Mouse (Mus musculus): Measurements from ENCODE around the gene Copz2.
"Not testable (repeated sequence)": the region's sequence is repeated elsewhere in the genome, so short reads cannot be mapped to it uniquely, and the experiment has no call there.

The Copz2 gene

DNA sequence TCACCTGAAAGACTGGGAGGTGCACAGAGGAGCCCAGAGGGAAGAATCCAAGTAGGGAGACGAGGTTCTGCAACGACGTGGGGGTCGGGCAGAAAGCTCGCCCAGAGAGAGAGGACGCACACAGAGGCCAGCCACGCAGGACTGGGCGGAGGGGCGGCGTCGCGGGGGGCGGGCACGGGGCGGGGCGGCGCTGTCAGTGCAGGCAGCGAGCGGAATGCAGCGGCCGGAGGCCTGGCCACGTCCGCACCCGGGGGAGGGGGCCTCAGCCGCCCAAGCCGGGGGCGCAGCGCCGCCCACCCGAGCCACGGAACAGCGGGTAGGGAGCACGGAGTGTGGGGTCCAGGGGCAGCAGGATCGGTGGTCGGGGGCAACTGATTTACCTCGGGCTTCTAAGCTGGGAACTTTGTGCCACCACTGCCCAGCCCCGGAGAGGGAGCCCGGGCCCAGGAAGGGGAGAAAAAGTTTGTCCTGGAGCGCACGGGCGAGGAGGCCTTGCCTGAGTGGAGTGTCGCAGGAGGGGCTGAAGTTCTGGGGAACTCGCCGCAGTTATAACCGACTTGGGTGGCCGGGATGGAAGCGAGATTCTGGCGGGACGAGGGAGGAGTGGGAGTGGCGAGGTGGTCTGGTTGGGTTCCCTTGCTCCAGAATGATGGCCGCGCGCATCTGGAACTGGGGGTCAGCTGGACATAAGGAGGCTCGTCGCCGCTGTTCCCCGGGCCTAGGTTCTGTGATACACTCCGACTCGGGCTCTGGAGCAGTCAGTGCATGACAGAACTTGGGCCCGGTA, at the start of gene Copz2:
TSS of gene Copz2 (plus strand) at position 190 of the 787 bp plus-strand sequence.
- peak; percentile 34 for DNase-seq

DNA sequence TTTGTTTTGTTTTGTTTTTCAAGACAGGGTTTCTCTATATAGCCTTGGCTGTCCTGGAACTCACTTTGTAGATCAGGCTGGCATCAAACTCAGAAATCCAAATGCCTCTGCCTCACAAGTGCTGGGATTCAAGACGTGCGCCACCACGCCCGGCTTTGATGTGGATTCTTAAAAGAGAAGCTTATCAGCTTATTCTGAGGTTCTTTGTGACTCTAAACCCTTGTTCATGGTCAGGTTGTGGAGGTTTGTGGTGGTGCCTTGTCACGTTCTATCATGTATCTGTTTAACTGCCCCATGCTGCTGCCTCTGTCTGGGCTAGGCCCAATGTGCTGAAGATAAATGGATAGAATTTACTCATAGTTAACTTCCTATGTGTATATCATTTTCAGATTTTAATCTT, 44.1 kb upstream of the Copz2 start:
- no peak for DNase-seq

DNA sequence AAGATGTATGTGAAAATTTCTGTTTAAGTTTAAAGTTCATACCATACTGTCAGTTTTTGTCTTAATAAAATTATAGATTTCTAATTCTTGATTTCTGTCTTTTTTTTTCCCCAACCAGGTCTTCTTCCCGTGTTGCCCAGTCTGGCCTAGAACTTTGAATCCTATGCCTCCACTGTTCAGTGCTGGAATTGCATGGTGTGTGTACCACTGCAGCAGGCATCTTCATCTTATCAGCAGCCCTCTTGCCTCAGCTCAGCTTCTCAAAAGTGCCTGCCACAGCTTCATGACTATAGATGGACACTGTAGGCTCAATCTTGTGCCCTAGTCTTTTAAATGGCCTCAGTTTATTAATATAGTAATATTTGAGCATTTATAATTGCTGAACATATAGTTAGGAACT, 41.6 kb upstream of the Copz2 start:
- no peak for DNase-seq

DNA sequence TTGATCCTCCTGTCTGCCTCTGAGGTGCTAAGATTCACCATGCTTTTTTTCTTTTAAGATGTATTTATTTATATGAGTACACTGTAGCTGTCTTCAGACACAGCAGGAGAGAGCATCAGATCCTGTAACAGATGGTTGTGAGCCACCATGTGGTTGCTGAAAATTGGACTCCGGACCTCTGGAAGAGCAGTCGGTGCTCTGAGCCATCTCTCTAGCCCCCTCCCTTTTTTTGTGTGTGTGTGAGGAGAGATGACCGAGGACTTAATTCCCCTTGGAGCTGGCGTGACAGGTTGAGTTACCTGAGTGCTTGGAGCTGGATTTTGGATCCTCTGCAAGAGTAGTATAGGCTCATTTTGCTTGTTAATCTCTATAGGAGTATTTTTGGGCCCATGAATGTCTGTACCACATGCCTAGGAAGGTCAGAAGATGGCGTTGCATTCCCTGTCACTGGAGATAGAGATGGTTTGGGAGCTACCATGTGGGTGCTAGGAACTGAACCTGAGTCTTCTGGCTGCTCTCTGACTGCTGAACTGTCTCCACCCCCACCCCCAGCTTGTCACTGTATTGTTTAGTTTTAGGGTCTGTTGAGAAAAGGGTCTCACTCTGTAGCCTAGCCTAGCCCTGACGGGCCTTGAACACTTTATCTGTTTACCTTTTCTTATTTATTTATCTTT, 40.0 kb upstream of the Copz2 start:
- DNase-seq: no peak

DNA sequence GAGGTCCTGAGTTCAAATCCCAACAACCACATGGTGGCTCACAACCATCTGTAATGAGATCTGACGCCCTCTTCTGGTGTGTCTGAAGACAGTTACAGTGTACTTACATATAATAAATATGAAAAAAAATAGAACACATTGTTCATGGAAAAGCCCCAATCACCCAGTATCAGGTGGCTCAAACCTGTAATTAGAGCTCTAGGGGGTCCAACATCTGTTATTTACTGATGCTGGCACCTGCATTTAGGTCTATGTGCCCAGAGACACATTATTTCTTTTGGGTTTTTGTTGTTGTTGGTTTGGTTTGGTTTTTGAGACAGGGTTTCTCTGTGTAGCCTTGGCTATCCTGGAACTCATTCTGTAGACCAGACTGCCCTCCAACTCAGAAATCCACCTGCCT, 38.5 kb upstream of the Copz2 start:
- not testable (repeated sequence) for DNase-seq

DNA sequence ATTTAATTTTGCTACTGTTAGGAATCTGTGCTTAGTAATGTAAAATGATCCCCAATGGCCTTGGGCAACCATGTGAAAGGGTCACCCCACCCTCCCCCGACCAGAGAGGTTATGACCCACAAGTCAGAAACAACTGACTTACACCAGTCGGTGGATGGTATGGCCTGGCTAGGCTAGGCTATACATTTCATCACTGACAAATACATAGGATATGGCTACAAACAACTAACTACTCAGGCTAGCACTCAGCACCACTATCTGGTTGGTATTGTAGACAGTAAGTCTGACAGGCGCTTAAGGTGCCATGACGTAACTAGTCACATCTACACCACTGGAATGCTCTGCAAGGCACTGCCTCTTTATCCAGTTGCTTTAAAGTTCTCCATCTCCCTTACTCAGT, 36.2 kb upstream of the Copz2 start:
- no peak for DNase-seq

DNA sequence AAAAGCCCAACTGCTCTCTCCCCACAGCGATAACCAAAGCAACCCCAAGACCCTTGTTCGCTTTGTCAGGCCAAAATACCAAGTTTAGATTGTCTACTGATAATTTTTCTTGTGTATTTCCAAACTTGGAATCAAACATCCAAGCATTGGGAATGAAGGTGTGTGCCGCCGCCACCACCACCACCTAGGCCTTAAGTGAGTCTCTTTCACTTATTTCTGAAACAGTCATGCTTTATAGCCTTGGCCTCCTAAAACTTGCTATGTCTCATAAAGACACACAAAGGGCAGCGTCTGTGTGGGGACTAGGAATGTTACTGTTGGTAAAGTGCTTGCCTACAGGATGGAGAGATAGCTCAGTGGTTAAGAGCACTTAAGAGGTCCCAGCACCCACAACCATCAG, 35.8 kb upstream of the Copz2 start:
- DNase-seq: no peak

DNA sequence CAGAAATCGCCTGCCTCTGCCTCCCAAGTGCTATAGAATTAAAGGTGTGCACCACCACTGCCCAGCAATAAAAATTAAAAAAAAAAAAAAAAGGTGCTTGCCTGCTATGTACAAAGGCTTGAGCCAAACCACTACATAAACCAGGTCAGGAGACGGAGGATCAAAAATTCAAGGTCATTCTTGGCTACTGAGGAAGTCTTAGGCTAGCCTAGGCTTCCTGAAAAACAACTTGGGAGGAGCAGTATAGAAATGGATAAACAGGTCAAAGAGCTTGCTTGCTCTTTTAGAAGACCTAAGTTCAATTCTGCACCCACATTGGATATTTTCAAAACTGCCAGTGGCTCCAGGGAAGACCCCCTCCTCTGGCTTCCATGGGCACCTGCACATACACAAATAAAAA, 35.2 kb upstream of the Copz2 start:
- DNase-seq: no peak

DNA sequence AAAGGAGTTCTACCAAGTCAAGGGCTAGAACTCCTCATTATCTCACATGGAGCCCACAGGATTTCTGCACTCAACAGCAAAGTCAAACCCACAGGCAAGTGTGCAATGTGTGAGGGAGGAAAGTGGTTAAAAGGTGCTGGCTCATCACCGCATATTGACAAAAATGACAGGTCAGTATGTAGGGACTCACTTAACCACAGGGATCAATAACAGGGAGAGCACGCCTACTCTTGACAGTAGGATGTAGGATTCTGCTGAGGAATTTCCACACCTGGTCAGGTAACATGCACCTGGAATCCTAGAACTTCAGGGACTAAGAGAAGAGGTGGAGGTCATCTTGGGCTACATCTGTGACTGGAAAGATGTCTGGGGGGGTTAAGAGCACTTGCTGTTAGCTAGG, 33.8 kb upstream of the Copz2 start:
- DNase-seq: no peak

DNA sequence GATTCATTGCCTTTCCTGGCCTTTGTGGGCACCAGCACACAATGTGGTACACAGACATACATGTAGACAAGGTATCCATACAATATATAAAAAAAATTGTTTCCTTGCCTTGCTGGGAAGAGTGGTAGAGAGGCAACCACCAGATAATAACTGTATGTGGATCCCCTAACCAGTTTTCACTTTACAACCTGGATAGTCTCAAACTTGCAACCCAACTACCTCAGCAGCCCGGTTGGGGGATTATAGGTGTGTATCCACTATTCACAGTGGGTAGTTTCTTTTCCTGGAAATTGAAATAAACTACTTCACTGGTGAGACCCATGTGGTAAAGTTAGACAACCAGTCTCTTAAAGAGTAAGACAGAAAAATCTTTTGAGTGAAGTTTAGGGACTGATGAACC, 33.2 kb upstream of the Copz2 start:
- no peak for DNase-seq

DNA sequence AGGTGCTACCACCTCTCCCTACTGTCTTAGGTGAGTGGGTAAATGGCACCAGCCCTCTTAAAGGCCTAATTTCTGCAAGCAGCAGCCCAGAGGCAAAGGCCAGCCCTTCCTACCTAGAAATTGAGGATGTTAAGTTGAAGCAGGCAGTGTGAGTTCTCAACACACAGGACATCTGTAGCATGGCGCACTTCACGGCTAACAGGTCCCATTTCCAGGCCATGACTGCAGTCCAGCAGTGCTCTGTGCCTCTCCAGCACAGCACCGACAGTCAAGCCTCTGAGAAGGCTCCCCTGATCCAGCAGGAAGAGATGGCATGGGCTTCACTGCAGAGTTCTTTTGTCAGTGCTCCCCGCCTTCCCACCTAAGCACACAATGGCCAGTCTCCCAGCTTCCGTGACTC, 32.7 kb upstream of the Copz2 start:
- DNase-seq: no peak

DNA sequence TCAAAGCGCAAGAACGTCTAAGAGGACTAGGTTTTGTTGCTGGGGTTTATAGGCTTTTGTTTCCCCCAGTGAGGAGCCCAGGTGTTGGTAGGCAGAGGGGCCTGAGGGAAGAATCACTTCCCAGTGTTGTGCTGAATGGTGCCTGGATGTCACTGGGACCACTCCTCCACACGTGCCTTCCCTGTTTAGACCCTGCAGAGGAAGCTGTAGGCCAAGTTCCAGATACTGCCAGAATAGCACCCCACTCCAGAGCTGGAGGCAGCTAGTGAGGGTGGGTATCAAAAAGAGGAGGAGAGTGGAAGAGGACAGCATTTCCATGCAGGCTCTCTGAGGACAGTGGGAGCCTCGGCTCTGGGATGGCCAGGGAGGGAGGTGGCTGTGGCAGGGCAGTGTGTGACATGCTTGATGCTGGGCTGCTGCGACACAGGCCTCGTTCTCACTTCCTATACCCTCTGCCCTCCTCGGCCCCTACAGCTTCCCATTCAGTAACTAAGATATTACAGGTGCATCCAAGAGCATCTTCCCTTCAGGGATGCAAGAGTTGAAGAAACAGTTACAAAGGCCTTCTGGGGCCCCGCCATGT, 31.5 kb upstream of the Copz2 start:
- DNase-seq: no peak

DNA sequence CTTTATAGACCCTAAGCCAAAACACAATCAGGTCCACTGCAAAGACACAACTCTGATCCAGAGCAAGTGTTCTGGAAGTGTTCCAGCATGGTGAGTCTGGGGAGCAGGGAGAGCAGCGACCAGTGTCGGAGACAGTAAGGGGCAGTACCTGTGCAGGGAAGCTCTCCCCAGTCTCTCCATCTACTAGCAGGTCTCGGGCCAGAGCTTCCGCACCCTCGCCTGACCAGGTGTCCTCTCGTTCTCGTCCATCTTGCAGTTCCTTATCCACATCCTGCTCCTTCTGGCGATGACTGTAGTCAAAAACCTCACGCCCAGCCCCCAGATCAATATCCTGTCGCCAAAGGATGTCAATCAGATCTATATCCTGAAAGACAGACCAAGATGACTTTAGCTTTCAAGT, 27.7 kb upstream of the Copz2 start:
- no peak for DNase-seq

DNA sequence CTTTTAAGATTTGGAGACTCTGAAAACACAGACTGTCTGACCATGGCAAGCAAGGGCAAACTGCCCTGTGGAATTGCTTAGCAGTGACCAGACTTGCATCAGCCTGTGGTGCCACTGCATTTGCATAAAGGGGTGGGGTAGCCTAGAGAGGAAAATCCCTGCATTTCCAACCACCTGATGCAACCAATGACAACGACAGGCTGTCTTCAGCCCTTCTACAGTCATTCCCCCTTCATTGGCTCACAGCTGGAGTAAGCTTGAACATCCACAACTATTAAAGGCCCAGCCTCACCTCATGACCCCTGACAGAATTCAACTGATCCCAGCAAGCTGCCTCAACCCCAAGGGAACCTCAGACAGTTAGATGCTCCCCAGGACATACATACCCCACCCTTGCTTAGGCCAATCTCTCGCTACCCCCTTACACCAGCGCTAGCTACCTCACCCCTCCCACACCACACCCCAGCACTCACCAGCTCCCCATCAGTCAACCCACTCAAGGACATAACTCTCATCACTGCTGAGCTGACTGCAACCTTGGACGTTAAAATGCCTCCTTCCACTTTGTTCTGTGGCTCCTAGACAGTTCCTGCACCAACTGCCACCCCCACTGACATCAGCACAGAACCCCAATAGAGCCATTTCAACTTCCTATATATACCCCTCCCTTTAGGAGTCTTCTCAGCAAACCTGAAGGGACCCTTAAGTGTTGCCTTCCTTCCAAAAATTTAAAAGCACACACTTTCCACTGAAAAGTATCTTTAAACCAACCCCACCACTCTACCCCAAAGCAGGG, 26.8 kb upstream of the Copz2 start:
- peak; percentile 45 for DNase-seq

DNA sequence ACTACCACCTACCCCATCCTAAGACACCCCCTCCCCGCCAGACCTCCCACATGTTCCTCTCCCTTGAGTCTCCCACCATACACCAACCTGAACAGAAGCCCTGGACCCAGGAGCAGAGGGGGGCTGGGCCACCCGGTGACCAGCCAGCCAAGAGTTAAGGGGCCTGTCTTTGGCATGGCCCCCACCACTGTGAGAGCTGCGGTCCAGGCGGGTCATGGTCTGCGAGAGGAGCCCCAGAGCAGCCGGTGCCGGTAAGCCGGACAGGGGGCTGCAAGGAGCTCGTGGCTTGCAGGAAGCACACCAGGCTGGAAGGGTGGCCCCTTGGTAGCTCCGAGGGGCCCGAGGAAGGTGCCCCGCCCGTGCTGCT, 26.2 kb upstream of the Copz2 start:
- no peak for DNase-seq

DNA sequence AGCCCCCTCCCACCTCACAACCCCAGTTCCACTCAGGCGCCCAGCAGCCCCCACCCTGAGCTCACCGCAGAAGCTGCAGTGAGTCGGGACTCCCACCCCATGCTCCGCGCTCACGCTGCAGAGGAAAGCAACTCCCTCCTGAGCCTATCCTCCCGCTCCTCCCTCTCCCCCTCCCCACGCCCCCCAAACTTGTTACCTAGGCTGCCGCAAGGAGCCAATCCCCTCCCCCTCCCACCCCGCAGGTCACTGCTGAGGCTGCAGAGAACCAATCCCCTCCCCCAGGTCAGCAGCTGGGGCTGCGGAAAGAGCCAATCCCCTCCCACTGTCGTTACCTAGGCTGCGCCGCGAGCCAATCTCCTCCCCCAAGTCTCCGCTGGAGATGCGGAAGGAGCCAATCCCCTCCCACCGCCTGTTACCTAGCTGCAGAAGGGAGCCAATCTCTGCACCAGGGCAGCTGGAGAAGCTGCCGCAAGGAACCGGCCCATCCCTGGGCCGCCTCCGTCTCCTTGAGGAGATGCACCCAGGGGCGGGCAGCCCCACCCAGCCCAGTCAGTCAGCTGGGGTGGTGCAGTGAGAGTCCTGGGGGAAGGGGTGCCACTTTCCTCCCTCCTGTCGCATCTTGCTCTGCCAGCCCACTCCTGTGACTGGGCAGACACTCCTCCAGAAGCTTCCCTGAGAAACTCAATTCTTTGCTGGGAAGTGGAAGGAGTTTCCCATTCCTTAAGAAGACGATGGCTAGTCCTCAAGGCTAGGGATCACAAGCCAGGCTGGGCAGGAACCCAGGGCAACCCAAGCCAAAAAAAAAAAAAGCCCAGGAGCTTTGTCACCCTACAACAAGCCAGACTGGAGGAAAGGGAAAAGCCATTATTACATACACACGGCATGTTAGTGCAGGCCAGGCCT, 25.5 kb upstream of the Copz2 start:
- DNase-seq: peak; percentile 92

DNA sequence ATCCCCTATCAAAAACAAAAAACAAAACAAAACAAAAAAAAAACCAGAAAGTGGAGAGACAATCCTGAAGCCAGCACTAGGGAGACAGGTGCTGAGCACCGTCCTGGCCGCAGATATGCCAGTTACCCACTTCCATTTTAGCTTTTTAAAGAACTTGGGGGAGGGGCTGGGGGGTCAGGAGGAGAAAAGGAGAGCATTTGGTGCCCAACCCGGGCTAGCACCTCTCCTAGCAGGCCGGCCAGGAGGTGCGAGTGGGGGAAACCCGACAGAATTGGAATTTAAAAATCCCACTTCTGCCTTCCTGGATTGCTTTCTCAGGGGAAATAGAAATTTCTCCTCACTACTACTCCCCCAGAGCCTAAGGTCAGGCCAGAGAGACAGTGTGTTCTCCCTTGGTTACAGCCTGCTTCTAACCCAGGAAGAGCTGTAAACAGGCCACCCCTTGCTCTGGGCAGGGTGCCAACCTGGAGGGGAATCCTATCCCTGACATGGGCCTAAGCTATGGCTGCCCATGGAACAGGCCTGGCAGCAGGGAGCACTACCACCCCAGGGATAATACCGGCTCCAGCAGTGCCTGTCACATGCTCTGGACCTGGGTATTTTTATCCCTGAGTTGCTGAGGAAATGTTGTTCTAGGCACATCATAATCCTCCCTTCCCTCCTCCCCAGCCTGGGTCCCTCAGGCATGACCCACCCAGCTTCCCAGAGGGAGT, 24.7 kb upstream of the Copz2 start:
- DNase-seq: peak; percentile 63

DNA sequence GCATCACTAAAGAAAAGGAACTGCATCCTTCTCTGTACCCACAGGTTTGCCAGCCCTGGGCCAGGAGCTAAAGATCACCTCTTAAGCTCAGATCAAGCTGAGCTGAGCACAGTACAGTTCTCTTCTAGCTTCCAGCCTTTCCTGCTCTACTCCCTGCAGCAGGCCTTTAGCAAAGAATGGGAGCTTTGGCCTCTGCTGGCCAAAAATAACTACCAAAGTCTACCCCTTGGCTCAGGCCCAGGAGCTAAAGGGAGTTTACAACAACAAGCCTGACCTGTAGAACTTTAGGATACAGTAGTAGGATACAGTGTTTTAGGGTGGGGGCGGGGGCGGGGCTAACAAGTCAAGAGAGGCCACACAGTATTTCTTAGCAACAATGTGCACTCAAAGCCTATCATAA, 23.2 kb upstream of the Copz2 start:
- DNase-seq: peak; percentile 44

DNA sequence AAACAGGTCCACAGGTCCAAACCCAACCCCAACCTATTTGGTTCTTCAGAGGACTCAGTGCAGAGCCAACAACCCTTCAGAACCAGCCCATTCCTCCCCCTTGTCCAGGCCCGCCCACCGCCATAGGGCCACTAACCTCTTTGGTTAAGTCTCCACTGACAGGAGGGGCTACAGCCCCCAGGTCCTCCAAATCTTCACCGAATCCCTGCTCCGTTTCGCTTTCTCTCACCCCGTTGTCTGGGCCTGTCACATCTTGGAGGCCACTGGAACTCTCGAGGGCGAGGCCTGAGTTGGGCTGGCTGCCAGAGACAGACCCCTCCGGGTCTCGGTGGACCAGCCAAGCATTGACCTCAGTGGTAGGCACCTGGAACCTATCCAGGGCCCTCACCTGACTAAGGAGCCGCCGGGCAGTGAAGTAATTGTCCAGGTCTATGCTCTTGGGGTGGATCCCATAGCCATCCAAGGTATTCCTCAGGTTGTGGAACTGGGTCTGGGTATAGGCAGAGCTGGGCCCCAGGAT, 22.5 kb upstream of the Copz2 start:
- DNase-seq: peak; percentile 43

DNA sequence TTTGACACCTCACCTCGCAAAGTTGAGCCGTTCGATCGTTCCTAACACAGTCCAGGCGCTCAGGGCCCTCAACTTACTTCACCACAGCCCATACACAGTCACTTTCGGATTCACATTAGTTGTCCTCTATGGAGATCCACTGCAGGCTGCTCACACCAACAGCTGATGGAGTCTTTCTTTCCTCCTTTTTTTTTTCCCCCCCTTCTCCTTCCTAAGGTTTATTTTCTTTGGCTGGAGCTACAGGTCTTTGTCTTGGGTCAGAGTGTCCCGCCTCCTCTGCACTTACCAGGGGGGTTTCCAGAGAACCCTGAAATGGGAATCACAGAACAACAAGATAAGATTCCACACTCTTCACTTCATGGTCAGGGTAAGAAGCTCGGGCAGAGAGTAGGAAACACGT, 21.8 kb upstream of the Copz2 start:
- DNase-seq: no peak

DNA sequence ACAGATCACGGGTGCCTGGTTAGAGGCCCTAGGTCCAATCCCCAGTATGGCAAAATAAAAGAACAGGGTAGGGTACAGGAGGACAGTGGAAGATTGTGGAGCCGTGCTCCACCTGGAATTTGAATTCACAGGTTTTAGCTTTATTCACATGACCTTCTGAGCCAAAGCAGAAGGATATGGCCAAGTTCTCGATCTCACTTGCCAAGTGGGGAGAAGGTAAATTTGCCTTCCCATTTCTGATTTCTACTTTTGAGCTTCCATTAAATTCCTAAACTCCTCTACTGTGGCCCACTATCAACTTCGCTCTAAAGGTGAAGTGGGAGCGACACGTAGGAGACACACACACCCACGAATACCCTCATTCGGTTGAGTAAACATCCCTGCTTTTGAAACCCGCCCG, 20.8 kb upstream of the Copz2 start:
- DNase-seq: no peak

DNA sequence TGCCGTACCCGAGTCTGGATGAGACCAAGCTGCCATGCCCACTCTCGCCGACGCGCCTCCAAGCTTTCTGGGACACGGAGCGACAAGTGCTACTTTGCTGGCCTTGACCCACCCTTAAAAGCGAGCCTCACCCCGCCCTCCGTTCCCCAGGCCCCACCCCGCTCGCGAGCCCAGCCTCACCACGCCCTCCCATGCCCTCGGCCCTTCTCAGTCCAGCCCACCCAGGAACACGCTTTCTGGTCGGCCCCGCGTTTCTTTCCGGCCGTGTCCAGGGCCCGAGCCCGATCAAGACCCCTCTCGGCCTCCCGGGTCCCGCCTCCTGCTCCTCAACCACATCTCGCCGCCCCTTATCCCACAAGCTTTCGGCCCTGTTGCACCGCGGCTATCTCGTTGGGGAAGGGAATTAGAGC, 20.3 kb upstream of the Copz2 start:
- peak; percentile 79 for DNase-seq
